Mouse (Mus musculus) mouse trophoblast stem cell (cell line): ENCODE measurements around the gene Fzd9.

ENCODE experiments used
- in situ Hi-C, 2 experiments: fragments of 300-500 bp; cut with MseI, MboI; formaldehyde crosslinking; loops; 2 replicates in 1 of 2; 3 replicates in 1 of 2; pipeline ENCODE4 v1.15.1; 2025

The Fzd9 gene

GRCm38 (mm10) chr5:135251079-135251454, at the start of gene Fzd9:
Gene Fzd9, minus strand, starts transcription at chr5:135251230.
- in situ Hi-C loops, result no loop called here

DNA sequence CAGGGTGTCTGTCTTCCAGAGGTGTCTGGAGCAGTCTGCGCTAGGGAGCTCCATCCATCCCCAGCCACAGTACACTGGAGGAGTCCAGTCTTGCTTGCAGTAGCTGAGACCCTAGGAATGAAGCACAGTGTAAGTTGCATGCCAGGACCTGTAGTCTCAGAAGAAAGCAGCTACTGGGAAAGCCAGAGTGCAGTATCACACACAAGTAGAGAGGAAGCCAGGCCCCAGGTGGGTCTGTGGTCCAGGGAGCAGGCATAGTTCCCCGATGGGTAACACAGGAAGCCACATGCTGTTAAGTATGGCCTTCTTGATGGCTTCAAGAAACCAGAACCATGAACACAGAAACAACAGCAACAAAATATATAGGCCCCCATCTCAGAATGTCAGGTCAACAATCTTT, 41.0 kb upstream of the Fzd9 start:
- in situ Hi-C loops, result no loop called here

- in situ Hi-C loops, result no loop called here
Measured at GRCm38 (mm10) chr5:135291193-135291592, 40.2 kb upstream of the Fzd9 start.

DNA sequence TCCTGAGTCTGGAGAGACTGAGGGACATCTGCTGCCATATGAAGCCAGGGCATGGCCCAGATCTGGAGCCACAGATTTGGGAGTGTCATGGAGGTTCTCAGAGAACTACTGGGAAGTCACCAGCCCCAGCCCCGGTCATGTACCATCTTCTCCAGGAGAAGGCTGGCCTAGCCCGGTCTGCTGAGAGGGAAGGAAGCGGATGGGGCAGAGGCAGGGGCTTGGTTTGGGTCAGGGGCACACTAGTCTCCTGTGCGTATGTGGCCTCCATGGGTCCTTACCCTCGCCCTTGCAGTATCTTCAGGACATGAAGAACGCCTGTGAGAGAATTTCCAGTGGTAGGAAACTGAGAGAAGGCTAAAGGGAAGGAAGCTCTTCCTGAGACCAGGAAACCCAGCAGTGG, 39.7 kb upstream of the Fzd9 start:
- in situ Hi-C loops, result no loop called here

- in situ Hi-C loops, result loop anchor here (5.0 to 10.0 kb wide), 2 partner anchors 50 to 52 kb away; no protein-coding TSS in a partner anchor
Measured at GRCm38 (mm10) chr5:135286926-135287325, 35.9 kb upstream of the Fzd9 start.

DNA sequence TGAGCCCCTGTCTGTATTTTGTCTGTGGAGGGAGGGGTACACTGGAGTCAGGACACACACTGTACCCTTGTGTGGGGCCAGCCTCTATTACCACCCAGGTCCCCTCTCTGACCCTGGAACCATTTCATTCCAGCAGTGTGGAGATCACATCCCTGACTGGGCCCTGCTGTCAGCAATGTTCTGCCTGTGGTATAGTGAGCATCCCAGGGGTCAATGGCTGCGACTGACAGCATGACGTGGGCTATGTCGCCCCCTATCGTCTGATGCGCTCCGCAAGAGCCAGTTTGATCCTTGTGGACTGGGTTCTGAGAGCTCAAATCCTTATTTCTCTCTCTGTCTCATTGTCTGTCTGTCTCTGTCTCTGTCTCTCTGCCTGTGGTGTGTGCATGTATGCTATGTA, 35.2 kb upstream of the Fzd9 start:
- in situ Hi-C loops, result loop anchor here (5.0 to 10.0 kb wide), 2 partner anchors 49 to 51 kb away; no protein-coding TSS in a partner anchor

DNA sequence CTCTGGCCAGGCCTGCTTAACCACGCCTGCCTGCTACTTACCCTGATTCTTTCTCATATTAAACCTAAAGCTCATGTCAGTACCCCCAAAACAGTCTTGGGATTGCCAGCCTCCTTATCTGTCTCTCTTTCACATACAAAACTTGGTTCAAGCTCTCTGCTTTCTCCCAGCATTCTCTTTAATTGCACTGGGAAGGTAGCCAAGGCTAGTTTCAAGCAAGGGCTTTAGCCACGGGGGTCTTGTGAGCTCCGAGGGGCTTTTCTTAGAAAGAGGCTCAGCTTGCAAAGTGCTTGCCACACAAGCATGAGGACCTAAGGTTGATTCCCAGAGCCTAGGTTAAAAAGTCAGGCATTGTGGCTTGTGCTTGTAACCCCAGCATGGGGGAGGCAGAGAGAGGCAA, 34.2 kb upstream of the Fzd9 start:
- in situ Hi-C loops, result loop anchor here (5.0 to 10.0 kb wide), 2 partner anchors 48 to 50 kb away; no protein-coding TSS in a partner anchor

- in situ Hi-C loops, result loop anchor here in 1 of 2 experiments (10.0 kb wide), 1 partner anchor 45 kb away; no protein-coding TSS in a partner anchor
Measured at GRCm38 (mm10) chr5:135280226-135280625, 29.2 kb upstream of the Fzd9 start.

- in situ Hi-C loops, result no loop called here
Measured at GRCm38 (mm10) chr5:135276597-135276996, 25.6 kb upstream of the Fzd9 start.

DNA sequence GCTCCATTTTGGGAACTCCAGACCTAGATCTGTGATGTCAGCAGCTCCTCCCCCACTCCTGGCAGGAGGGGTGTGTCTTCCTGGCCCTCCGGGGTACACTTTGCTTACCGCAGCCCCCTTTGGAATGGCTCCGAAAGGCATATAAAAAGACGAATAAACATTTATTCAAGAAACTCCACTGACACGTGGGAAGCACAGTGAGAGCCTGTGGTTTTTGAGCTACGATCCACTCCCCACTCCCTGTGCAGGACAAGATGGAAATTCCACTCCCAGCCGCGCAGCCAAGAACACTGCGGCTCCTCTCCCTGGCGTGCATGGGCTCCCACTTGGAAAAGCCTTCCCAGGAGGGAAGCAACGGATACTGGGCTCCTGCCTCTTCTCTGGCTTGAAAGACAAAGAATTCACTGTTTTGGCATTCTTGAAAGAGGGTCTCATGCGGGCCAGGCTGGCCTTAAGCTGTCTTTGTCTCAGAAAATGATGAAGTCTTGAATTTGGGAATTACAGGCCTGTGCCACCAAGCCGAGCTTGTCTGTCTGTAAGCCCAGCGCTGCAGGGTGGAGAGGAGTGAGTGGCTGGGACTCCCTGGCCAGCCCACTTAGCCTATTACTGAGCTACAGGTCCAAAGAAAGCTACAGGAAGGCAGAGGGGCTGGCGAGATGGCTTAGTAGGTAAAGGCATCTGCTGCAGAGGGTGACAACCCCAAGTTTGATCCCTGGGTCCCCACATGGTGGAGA, 23.8 kb upstream of the Fzd9 start:
- in situ Hi-C loops, result no loop called here

DNA sequence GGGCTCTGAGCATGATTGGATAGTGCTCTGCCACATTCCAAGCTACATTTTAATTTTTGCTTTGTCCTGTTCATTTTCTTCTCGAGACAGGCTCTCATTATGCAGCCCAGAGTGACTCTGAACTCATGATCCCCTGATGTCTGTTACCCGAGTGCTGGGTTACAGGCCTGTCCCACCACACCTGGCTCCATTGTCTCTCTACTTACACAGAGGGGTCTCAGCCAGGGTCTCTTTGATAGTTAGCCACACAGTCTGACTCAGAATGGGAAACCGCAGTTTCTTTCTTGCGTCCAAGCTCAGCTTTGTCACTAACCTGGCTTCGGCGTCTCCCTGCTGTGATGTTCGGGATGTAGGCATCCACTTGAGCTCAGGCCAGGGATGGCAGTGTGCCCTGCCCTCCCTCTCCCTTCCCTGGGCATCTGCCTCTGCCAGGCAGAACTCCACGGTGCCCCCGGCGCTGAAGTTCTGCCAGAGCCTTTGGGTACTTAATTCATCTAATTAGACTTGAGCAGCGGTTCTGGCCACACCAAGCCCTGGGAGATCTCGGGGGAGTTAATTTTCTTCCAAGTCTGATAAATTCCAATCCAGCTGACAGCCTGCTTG, 20.6 kb upstream of the Fzd9 start:
- in situ Hi-C loops, result no loop called here

- in situ Hi-C loops, result no loop called here
Measured at GRCm38 (mm10) chr5:135270361-135270760, 19.3 kb upstream of the Fzd9 start.

- in situ Hi-C loops, result no loop called here
Measured at GRCm38 (mm10) chr5:135269451-135269850, 18.4 kb upstream of the Fzd9 start.

DNA sequence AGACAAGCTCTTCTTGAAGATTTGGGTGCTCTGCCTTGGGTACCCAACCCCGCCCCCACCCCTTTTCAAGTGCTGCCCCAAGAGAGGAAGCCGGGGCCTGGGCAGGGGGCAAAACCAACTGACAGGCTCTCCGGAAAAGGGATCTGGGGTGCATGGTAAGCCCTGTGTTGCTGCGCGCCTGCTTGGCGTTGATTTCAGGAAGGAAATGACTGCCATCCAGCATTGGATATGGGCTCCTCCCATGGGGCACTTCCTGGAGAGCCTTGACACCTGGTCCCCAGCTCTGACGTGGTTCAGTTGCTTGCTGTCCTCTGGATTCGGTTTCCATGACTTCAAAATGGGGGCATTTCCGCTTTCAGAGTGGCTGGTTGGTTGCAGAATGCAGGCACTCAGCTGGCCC, 13.5 kb upstream of the Fzd9 start:
- in situ Hi-C loops, result no loop called here

DNA sequence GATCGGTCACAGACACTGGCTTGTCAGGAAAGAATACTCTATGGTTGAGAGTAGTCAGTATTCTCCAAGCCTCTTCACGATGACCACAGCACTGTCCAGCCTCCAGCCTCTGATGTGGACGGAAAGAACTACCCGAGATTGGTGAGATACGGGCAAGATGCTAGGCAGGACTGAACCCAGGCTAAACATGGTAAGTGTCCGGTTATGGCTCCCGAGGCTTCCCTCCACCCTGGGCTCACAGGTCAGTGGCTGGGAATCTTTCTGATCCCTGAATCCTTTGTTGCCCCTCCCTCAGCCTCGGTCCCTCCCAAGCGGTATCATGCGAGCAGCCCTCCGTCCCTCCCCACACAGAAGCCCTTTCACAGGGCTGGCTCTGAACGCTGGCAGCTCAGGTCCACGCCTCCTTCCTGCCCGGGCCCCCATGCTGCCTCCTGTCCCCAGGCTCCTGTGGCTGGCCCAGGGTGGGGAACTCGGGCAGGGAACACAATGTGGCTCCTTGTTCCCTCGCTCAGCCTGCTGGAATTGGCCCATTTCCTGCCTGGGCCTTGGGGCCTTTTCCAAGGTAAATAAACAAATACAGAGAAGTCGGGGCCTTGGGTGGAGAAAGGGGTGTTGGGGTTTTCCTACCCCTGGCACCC, 13.0 kb upstream of the Fzd9 start:
- in situ Hi-C loops, result no loop called here

DNA sequence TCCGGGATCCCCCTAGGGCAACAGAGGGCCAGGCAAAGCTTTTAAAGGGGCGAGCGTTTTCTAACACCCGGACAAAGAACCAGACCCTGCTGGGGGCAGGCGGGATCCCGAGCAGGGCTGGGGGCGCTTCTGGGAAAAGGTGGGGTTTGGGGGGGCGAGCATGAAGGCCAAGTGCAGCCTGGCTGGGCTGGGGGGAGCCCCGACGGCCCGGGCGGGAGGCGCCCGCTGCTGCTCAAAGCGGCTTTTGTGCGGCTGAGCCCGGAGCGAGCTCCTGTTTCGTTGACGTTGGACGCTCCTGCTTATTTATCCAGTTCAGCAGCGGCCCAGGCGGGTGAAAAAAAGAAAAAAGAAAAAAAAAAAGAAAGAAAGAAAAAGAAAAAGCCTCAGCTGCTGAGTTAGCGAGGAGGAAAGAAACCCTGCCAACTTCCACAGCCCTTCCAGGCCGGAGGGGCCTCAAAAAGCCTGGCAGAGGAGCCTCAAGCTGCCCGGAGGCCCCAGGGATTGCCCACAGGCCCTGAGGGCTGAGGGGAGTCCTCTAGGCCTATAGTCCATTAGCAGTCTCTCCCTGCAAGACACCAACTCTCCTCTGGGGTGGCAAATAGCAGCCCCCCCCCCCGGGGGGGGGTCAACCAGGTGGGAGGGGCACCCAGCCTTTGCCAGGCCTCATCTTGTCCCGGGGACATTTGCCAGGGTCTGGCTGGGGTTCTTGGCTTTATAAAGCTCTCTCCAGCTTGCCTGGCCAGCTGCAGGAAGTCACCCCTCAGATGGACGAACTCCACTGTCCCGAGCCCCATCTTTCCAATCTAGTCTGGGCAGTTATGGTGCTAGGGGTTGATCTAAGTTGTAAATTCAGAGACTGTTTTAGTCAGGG, 7.5 kb upstream of the Fzd9 start:
- in situ Hi-C loops, result no loop called here

GRCm38 (mm10) chr5:135257559-135257958, 6.5 kb upstream of the Fzd9 start:
- in situ Hi-C loops, result no loop called here

- in situ Hi-C loops, result no loop called here
Measured at GRCm38 (mm10) chr5:135256166-135256565, 5.1 kb upstream of the Fzd9 start.

- in situ Hi-C loops, result no loop called here
Measured at GRCm38 (mm10) chr5:135253741-135254401, 2.8 kb upstream of the Fzd9 start.

GRCm38 (mm10) chr5:135250186-135251078, 598 bp downstream of the Fzd9 start:
- in situ Hi-C loops, result no loop called here
